Mouse (Mus musculus): ENCODE results near the gene Atad5.

DNA sequence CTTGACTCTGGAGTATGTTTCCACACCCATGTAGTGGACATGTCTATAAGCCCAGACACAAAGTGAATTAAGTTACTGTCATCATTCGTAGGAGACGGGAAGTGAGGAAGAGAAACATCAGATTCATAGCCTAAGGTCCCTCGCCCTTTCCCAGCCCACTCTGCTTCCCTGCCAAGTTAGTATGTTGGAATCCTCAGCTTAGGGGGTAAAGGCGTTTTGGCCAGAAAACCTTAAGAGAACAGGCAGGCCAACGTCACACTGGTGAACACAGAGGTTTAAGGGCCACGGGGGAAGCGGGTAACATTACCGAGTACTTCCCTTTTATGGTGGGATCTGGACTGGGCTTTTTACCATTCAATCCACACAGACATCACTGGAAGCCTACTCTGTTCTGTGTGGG, 66.3 kb downstream of the Atad5 start:
- TF ChIP-seq MAFK (IDR thresholded peaks at IDR 0.05; ENCODE audit: insufficient read depth, low read depth, low read length) = no peak
- TF ChIP-seq ZNF384 (IDR thresholded peaks at IDR 0.05; ENCODE audit: low read depth, low read length) = no peak
- no peak for TF ChIP-seq CHD2 (IDR thresholded peaks at IDR 0.05; ENCODE audit: low read depth, low read length)
- no peak for TF ChIP-seq ZC3H11A (IDR thresholded peaks at IDR 0.05; ENCODE audit: borderline replicate concordance, low read depth, low read length)

All from ES-E14 (cell line).